Mouse (Mus musculus): ENCODE results near the gene Zfp986. TPM values are rescaled to one million over a fixed set of nuclear protein-coding genes. Genes with fewer than 3 reads are reported as not detected.

Zfp986 gene
- polyA plus RNA-seq, 1 experiment from 2014 or later = not detected

Other genes starting within 250 kb of the Zfp986 start
- gene Zfp980, start 198.1 kb upstream of the Zfp986 start, polyA plus RNA-seq (2015; fragmentation: Nextera tagmentation; extraction: Ambion mirVana) = 0.03 TPM in 1 of 2 replicates, not detected in the other
- gene Zfp987, start 228.5 kb downstream of the Zfp986 start, polyA plus RNA-seq (2015; fragmentation: Nextera tagmentation; extraction: Ambion mirVana) = 0.13 and 0.28 TPM in 2 replicates

All from liver, embryonic 13.5 days (tissue).